Mouse (Mus musculus) central nervous system, embryonic 14 days (tissue): ENCODE results near the gene Slc10a4. TPM values are rescaled to one million over a fixed set of nuclear protein-coding genes. Genes with fewer than 3 reads are reported as not detected.

Experiments
- polyA plus RNA-seq: library from polyadenylated mRNA; depleted of rRNA; stranded (reverse); fragments of >200 nt; gene quantifications from 2 replicates; pipeline ENCODE4 v1.2.3, GENCODE M21; 2012; rRNA removed

The Slc10a4 gene
- polyA plus RNA-seq = 19.8 and 20.2 TPM in 2 replicates

GRCm38 (mm10) chr5:73006784-73007581 lies at the start of gene Slc10a4:
Gene Slc10a4, plus strand, starts transcription at chr5:73006883.

GRCm38 (mm10) chr5:72974602-72975001 lies 32.1 kb upstream of the Slc10a4 start, which contains the start of gene Gm10135:
Gene Gm10135, minus strand, starts transcription at chr5:72974702.

Other genes with a start within 250 kb of the Slc10a4 start
- gene Tec, start 138.4 kb upstream of the Slc10a4 start, polyA plus RNA-seq = 3.6 and 5.2 TPM in 2 replicates
- gene Slain2, start 92.6 kb upstream of the Slc10a4 start, polyA plus RNA-seq = 26.2 and 26.8 TPM in 2 replicates
- gene Gm10135, start 32.2 kb upstream of the Slc10a4 start, polyA plus RNA-seq = not detected in 2 replicates
- 53.9 and 57.0 TPM in 2 replicates for gene Fryl, start 249.7 kb downstream of the Slc10a4 start, polyA plus RNA-seq